Mouse (Mus musculus): ENCODE measurements around the gene Prl6a1. TPM values are rescaled to one million over a fixed set of nuclear protein-coding genes. Genes with fewer than 3 reads are reported as not detected.

The Prl6a1 gene
- polyA plus RNA-seq (2017; shearing (Covaris generic)), result not detected

DNA sequence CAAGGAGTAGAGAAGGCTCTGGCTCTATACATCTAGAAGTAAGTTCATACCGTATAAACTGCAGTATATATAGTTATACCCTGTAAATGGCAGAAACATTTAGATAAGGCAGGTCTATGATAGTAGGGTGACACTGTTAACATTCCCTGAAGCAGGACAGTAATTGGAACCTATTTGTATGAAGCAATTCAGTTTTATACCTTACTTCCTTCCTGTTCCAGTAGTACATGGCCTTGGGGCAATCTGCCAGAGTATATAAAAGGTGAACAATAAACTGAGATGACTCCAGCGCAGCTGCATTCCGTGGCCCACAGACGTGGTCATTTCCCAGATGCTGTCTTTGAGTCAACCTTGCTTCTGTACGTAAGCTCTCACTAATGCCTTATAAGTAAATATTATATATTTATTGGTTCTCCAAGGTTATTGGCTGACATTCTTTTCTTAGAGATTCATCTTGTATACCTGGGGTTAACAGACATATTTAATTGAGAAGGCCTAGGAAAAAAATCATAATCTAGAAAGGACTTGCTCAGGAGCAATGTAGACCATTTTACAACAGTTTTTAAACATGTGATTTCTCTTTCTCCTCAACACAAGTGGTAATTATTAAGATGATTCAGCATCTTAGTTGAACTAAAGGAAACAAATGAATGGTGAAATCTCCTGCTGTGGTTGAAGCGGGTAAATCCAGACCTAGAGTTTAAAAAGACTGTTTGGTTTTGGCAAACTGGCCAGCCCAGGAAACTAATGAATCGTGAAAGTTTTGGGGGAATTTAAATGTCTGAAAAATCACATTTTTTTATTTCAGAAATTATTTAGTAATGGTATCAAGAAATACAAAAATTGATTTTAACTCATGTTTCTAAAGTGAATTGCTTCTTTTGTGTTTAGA lies at the start of gene Prl6a1:
Gene Prl6a1, plus strand, starts transcription at position 294 of the 892 bp plus-strand sequence.

DNA sequence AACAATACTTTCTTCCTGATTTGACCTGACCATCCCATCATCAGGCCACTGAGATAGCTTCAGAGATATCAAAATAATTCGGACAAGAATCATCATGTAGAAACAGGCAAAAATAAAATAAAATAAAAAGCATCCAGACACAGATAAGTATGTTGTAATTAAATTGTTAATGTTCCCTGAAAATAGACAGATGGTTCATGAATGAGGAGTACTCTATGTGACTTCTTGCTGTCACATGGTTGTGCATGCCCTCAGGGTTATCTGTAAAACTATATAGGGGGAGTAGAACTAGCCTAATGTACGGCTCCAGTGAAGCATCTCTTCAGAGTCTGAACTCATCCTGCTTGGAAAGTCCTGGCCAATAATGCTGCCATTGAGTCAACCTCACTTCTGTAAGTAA lies 32.9 kb downstream of the Prl6a1 start, which contains the start of gene Prl8a2:
Gene Prl8a2, plus strand, starts transcription at position 301 of the 400 bp plus-strand sequence.

Other genes with a start within 250 kb of the Prl6a1 start
- gene Prl3d1, start 218.4 kb upstream of the Prl6a1 start, polyA plus RNA-seq (2017; shearing (Covaris generic)), result not detected
- not detected for gene Prl3d2, start 190.9 kb upstream of the Prl6a1 start, polyA plus RNA-seq (2017; shearing (Covaris generic))
- not detected for gene Prl3d3, start 155.8 kb upstream of the Prl6a1 start, polyA plus RNA-seq (2017; shearing (Covaris generic))
- gene Prl3c1, start 116.0 kb upstream of the Prl6a1 start, polyA plus RNA-seq (2017; shearing (Covaris generic)), result not detected
- not detected for gene Prl3b1, start 70.8 kb upstream of the Prl6a1 start, polyA plus RNA-seq (2017; shearing (Covaris generic))
- not detected for gene Prl3a1, start 53.2 kb upstream of the Prl6a1 start, polyA plus RNA-seq (2017; shearing (Covaris generic))
- not detected for gene Prl8a2, start 33.0 kb downstream of the Prl6a1 start, polyA plus RNA-seq (2017; shearing (Covaris generic))
- not detected for gene Prl2b1, start 78.2 kb downstream of the Prl6a1 start, polyA plus RNA-seq (2017; shearing (Covaris generic))
- not detected for gene Prl8a6, start 126.1 kb downstream of the Prl6a1 start, polyA plus RNA-seq (2017; shearing (Covaris generic))
- gene Prl8a8, start 200.6 kb downstream of the Prl6a1 start, polyA plus RNA-seq (2017; shearing (Covaris generic)), result not detected

Measured in activated CD4-positive, CD25-positive, alpha-beta regulatory T cell, adult 9 weeks (primary cell).